Mouse (Mus musculus) liver, embryonic 14.5 days (tissue): ENCODE results near the gene Trim16. TPM values are rescaled to one million over a fixed set of nuclear protein-coding genes. Genes with fewer than 3 reads are reported as not detected.

Experiments used
- ATAC-seq: fragments of 200-750 bp; cut with Nextera tagmentation; 2 replicates; pipeline ENCODE4 v1.8.0; 2017; ENCODE audit warnings: moderate number of reproducible peaks, mild to moderate bottlenecking, moderate library complexity; ENCODE audit not compliant: insufficient read depth
- DNase-seq, 3 experiments: peaks; one replicate each; pipeline ENCODE4 v3.0.0-alpha.2; 2012 to 2013; ENCODE audit warnings: low read depth in 3 of 3, low spot score in 3 of 3
- H3K27ac ChIP-seq: fragments of 300-500 bp; sonication (generic); 2 replicates; pipeline ENCODE4 v1.5.1; 2014; ENCODE audit warnings: moderate library complexity, mild to moderate bottlenecking, control low read depth, inconsistent platforms
- H3K27me3 ChIP-seq: fragments of 300-500 bp; sonication (generic); 2 replicates; pipeline ENCODE4 v1.6.1; 2014; ENCODE audit warnings: mild to moderate bottlenecking, low read length, moderate library complexity; ENCODE audit not compliant: control insufficient read depth, insufficient read depth
- H3K36me3 ChIP-seq: fragments of 300-500 bp; sonication (generic); replicated peaks from 2 replicates; pipeline ENCODE4 v1.6.1; 2014; ENCODE audit warnings: low read depth; ENCODE audit not compliant: control insufficient read depth, insufficient read depth
- H3K4me1 ChIP-seq, 2 experiments: fragments of 200-500 bp in 1 of 2; fragments of 300-500 bp in 1 of 2; sonication (generic) in 1 of 2; replicated peaks; 2 replicates each; pipeline ENCODE4 v1.6.1; 2012 to 2014; ENCODE audit warnings: antibody characterized with exemption in 1 of 2, inconsistent platforms in 1 of 2, low read length in 1 of 2; ENCODE audit not compliant: control insufficient read depth in 2 of 2, insufficient read depth in 2 of 2
- H3K4me2 ChIP-seq: fragments of 300-500 bp; sonication (generic); 2 replicates; pipeline ENCODE4 v1.6.1; 2014; ENCODE audit warnings: low read depth, mild to moderate bottlenecking, control low read depth, moderate library complexity
- H3K4me3 ChIP-seq, 2 experiments: fragments of 200-500 bp in 1 of 2; fragments of 300-500 bp in 1 of 2; sonication (generic) in 1 of 2; 2 replicates each; pipeline ENCODE4 v1.5.1; 2012 to 2014; ENCODE audit warnings: low read depth in 2 of 2, low read length in 2 of 2, mild to moderate bottlenecking in 2 of 2, control low read depth in 1 of 2, inconsistent platforms in 1 of 2, moderate library complexity in 1 of 2; ENCODE audit not compliant: insufficient read depth in 1 of 2
- H3K9ac ChIP-seq: fragments of 300-500 bp; sonication (generic); replicated peaks from 2 replicates; pipeline ENCODE4 v1.6.1; 2014; ENCODE audit warnings: mild to moderate bottlenecking, control low read depth, moderate library complexity
- H3K9me3 ChIP-seq: fragments of 300-500 bp; sonication (generic); 2 replicates; pipeline ENCODE4 v1.6.1; 2016; ENCODE audit warnings: low read length, mixed read lengths; ENCODE audit not compliant: control insufficient read depth
- CTCF ChIP-seq: IDR thresholded peaks from 2 replicates; pipeline ENCODE4 v1.5.1; 2016; ENCODE audit warnings: antibody characterized with exemption, low read depth, control low read depth
- EP300 ChIP-seq: IDR thresholded peaks from 2 replicates; pipeline ENCODE4 v1.6.1; 2016; ENCODE audit warnings: antibody characterized with exemption, low read depth
- WGBS: fragments of 180-500 bp; shearing (Covaris S2); extraction: QIAGEN DNeasy Blood & Tissue Kit; methylation state at CpG from one replicate; pipeline ENCODE4 v1.1.7; 2014; ENCODE audit not compliant: insufficient replicate concordance; 5-methylcytosine and 5-hydroxymethylcytosine counted together
- polyA plus RNA-seq, 2 experiments: library from polyadenylated mRNA; depleted of rRNA in 1 of 2; stranded (reverse) in 1 of 2; unstranded in 1 of 2; fragments of >200 nt; fragmentation: Nextera tagmentation in 1 of 2; extraction: Ambion mirVana in 1 of 2; gene quantifications; 2 replicates each; pipeline versions ENCODE4 v1.2.1 to v1.2.3; 2012 to 2014

The Trim16 gene
- polyA plus RNA-seq, 2 experiments, result 0.39 to 0.43 TPM

- H3K27ac ChIP-seq, result no peak overlapping the region
- DNase-seq, result no peak
- no peaks in the 10 kb centered on the region for H3K36me3 ChIP-seq
- H3K9ac ChIP-seq, result no peak overlapping the region
- ATAC-seq, result no peak
- no peak overlapping the region for H3K4me2 ChIP-seq
- TF ChIP-seq EP300 (no peak), CTCF (no peak)
- H3K27me3 ChIP-seq, result no peaks in the 10 kb centered on the region
- 59% methylated on average over 4 of the region's 4 CpGs for WGBS
- H3K4me1 ChIP-seq, result peaks cover 0 to 7% of the 10 kb centered on the region in 2 experiments; a peak in 1 of 4 replicates
- H3K4me3 ChIP-seq, result no peak overlapping the region
- no peaks in the 10 kb centered on the region for H3K9me3 ChIP-seq
Measured at GRCm38 (mm10) chr11:62865562-62865961, 45.5 kb downstream of the Trim16 start.

- 52% methylated on average over 7 of the region's 7 CpGs for WGBS
- Histone ChIP-seq H3K27ac (no peak overlapping the region), H3K9me3 (no peaks in the 10 kb centered on the region), H3K4me3 (no peak overlapping the region), H3K27me3 (no peaks in the 10 kb centered on the region), H3K4me1 (peaks cover 0 to 7% of the 10 kb centered on the region in 2 experiments; a peak in 1 of 4 replicates), H3K9ac (no peak overlapping the region), H3K4me2 (no peak overlapping the region), H3K36me3 (no peaks in the 10 kb centered on the region)
- DNase-seq (no peak), ATAC-seq (no peak)
- TF ChIP-seq CTCF, result no peak
- no peak for TF ChIP-seq EP300
Measured at GRCm38 (mm10) chr11:62866685-62867084, 46.7 kb downstream of the Trim16 start.

- TF ChIP-seq CTCF, result no peak
- TF ChIP-seq EP300, result no peak
- Histone ChIP-seq H3K4me3 (no peak overlapping the region), H3K27me3 (no peaks in the 10 kb centered on the region), H3K9me3 (no peaks in the 10 kb centered on the region), H3K27ac (no peak overlapping the region), H3K4me2 (no peak overlapping the region), H3K36me3 (no peaks in the 10 kb centered on the region), H3K4me1 (peaks cover 0 to 7% of the 10 kb centered on the region in 2 experiments; a peak in 1 of 4 replicates), H3K9ac (no peak overlapping the region)
- 77% methylated on average over 5 of the region's 5 CpGs for WGBS
- DNase-seq, result no peak
- ATAC-seq, result no peak
Measured at GRCm38 (mm10) chr11:62869201-62869600, 49.2 kb downstream of the Trim16 start.

GRCm38 (mm10) chr11:62869715-62870371, 49.8 kb downstream of the Trim16 start:
- 32% methylated on average over 8 of the region's 8 CpGs for WGBS
- peak; percentile 48 for TF ChIP-seq EP300
- TF ChIP-seq CTCF, result no peak
- Histone ChIP-seq H3K9me3 (no peaks in the 10 kb centered on the region), H3K9ac (no peak overlapping the region), H3K27ac (no peak overlapping the region), H3K4me2 (no peak overlapping the region), H3K27me3 (no peaks in the 10 kb centered on the region), H3K4me3 (no peak overlapping the region), H3K36me3 (no peaks in the 10 kb centered on the region), H3K4me1 (peaks cover 0 to 7% of the 10 kb centered on the region in 2 experiments; a peak in 1 of 4 replicates)
- DNase-seq (no peak), ATAC-seq (peak; percentile 74; the same call in 1 of the 2 replicates)

- no peak for ATAC-seq
- TF ChIP-seq CTCF, result no peak
- TF ChIP-seq EP300, result no peak
- Histone ChIP-seq H3K4me1 (peaks cover 0 to 7% of the 10 kb centered on the region in 2 experiments; a peak in 1 of 4 replicates), H3K4me2 (no peak overlapping the region), H3K4me3 (no peak overlapping the region), H3K9ac (no peak overlapping the region), H3K36me3 (no peaks in the 10 kb centered on the region), H3K9me3 (no peaks in the 10 kb centered on the region), H3K27ac (no peak overlapping the region), H3K27me3 (no peaks in the 10 kb centered on the region)
- no peak for DNase-seq
- 62% methylated on average over 9 of the region's 9 CpGs for WGBS
Measured at GRCm38 (mm10) chr11:62873479-62873878, 53.4 kb downstream of the Trim16 start.
